Mouse (Mus musculus) kidney, embryonic 14.5 days (tissue): ENCODE results near the gene C3. TPM values are rescaled to one million over a fixed set of nuclear protein-coding genes. Genes with fewer than 3 reads are reported as not detected.

Source experiments
- ATAC-seq: fragments of 200-750 bp; cut with Nextera tagmentation; 2 replicates; pipeline ENCODE4 v1.8.0; 2017; ENCODE audit warnings: moderate number of reproducible peaks, mild to moderate bottlenecking, moderate TSS enrichment, moderate library complexity; ENCODE audit not compliant: low FRiP score, low TSS enrichment
- H3K27ac ChIP-seq: fragments of 300-500 bp; sonication (generic); 2 replicates; pipeline ENCODE4 v1.5.1; 2014; ENCODE audit warnings: low read depth, mild to moderate bottlenecking, low read length, moderate library complexity, mixed read lengths
- H3K27me3 ChIP-seq: fragments of 300-500 bp; sonication (generic); 2 replicates; pipeline ENCODE4 v1.6.1; 2014; ENCODE audit warnings: mild to moderate bottlenecking, low read length; ENCODE audit not compliant: control insufficient read depth, insufficient read depth
- H3K36me3 ChIP-seq: fragments of 300-500 bp; sonication (generic); 2 replicates; pipeline ENCODE4 v1.6.1; 2014; ENCODE audit warnings: low read length, mixed read lengths; ENCODE audit not compliant: control insufficient read depth, insufficient read depth
- H3K4me1 ChIP-seq: fragments of 300-500 bp; sonication (generic); 2 replicates; pipeline ENCODE4 v1.6.1; 2014; ENCODE audit warnings: low read length, mixed read lengths; ENCODE audit not compliant: control insufficient read depth, insufficient read depth
- H3K4me2 ChIP-seq: fragments of 300-500 bp; sonication (generic); replicated peaks from 2 replicates; pipeline ENCODE4 v1.6.1; 2014; ENCODE audit warnings: low read depth, mild to moderate bottlenecking, low read length
- H3K4me3 ChIP-seq: fragments of 300-500 bp; sonication (generic); 2 replicates; pipeline ENCODE4 v1.5.1; 2014; ENCODE audit warnings: mild to moderate bottlenecking, low read length
- H3K9ac ChIP-seq: fragments of 300-500 bp; sonication (generic); 2 replicates; pipeline ENCODE4 v1.6.1; 2014; ENCODE audit warnings: low read depth, mild to moderate bottlenecking, low read length, moderate library complexity
- H3K9me3 ChIP-seq: fragments of 300-500 bp; sonication (generic); 2 replicates; pipeline ENCODE4 v1.6.1; 2016; ENCODE audit warnings: low read length; ENCODE audit not compliant: control insufficient read depth
- WGBS: fragments of 180-500 bp; shearing (Covaris S2); extraction: QIAGEN DNeasy Blood & Tissue Kit; methylation state at CpG from one replicate; pipeline ENCODE4 v1.1.7; 2014; 5-methylcytosine and 5-hydroxymethylcytosine counted together
- polyA plus RNA-seq: library from polyadenylated mRNA; unstranded; fragments of >200 nt; fragmentation: Nextera tagmentation; extraction: Ambion mirVana; gene quantifications from 2 replicates; pipeline ENCODE4 v1.2.1, GENCODE M21; 2014

C3 gene
- 0.19 and 1.2 TPM in 2 replicates for polyA plus RNA-seq

DNA sequence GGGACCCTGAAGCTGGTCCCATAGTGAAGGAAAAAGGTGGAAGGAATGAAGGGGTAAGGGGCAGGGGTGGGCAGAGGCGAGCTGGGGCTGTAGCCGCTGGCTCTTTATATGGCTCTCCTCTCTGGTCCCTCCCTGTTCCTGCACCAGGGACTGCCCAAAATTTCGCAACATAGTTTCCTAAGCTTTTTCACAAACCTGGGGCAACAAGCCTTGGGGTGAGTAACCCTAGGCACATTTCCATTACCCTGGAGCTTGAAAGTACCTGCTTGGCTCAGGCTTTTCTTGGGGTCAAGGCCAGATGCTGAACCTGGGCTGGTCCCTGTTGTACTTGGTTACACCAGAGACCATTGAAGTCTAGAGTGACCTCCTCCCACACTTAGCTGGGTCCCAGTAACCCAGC lies at the start of gene C3:
Gene C3 (minus strand): TSS at position 123 of the 400 bp plus-strand sequence.
- 68% methylated on average over 3 of the region's 3 CpGs for WGBS
- H3K36me3 ChIP-seq = no peaks in the 10 kb centered on the region
- H3K9me3 ChIP-seq = no peaks in the 10 kb centered on the region
- H3K9ac ChIP-seq = no peak within 1 kb of the TSS
- H3K27ac ChIP-seq = no peak within 1 kb of the TSS
- ATAC-seq = no peak
- no peak within 1 kb of the TSS for H3K4me3 ChIP-seq
- no peaks in the 10 kb centered on the region for H3K4me1 ChIP-seq
- H3K4me2 ChIP-seq = no peak within 1 kb of the TSS
- H3K27me3 ChIP-seq = no peaks in the 10 kb centered on the region

GRCm38 (mm10) chr17:57276634-57277121 lies 48.7 kb upstream of the C3 start:
- Histone ChIP-seq H3K4me3 (peak overlapping the region; percentile 49), H3K4me2 (peak overlapping the region; percentile 75), H3K27ac (no peak overlapping the region), H3K4me1 (0 out of 2 replicates have a peak, but pooled peaks cover 5% of the 10 kb centered on the region), H3K36me3 (no peaks in the 10 kb centered on the region), H3K9me3 (no peaks in the 10 kb centered on the region), H3K27me3 (peaks cover 10% of the 10 kb centered on the region; the same call in 1 of the 2 replicates), H3K9ac (peak overlapping the region; percentile 25; the same call in 1 of the 2 replicates)
- WGBS = under 1% methylated on average over 20 of the region's 20 CpGs
- peak; percentile 39; the same call in 1 of the 2 replicates for ATAC-seq

GRCm38 (mm10) chr17:57275997-57276351 lies 48.0 kb upstream of the C3 start:
- Histone ChIP-seq H3K4me3 (peak overlapping the region; percentile 49), H3K9ac (peak overlapping the region; percentile 25; the same call in 1 of the 2 replicates), H3K4me2 (peak overlapping the region; percentile 75), H3K4me1 (0 out of 2 replicates have a peak, but pooled peaks cover 5% of the 10 kb centered on the region), H3K27ac (no peak overlapping the region), H3K9me3 (no peaks in the 10 kb centered on the region), H3K36me3 (no peaks in the 10 kb centered on the region), H3K27me3 (peaks cover 10% of the 10 kb centered on the region; the same call in 1 of the 2 replicates)
- ATAC-seq = peak; percentile 17; the same call in 1 of the 2 replicates
- under 1% methylated on average over 13 of the region's 13 CpGs for WGBS

GRCm38 (mm10) chr17:57275111-57275996 lies 47.4 kb upstream of the C3 start:
- WGBS = 1% methylated on average over 51 of the region's 53 CpGs
- H3K27ac ChIP-seq = no peak overlapping the region
- peak overlapping the region; percentile 47; the same call in 1 of the 2 replicates for H3K9ac ChIP-seq
- peak; percentile 90 for ATAC-seq
- H3K36me3 ChIP-seq = no peaks in the 10 kb centered on the region
- H3K4me2 ChIP-seq = peak overlapping the region; percentile 75
- H3K4me3 ChIP-seq = peak overlapping the region; percentile 49
- H3K9me3 ChIP-seq = no peaks in the 10 kb centered on the region
- peaks cover 10% of the 10 kb centered on the region; the same call in 1 of the 2 replicates for H3K27me3 ChIP-seq
- H3K4me1 ChIP-seq = 0 out of 2 replicates have a peak, but pooled peaks cover 5% of the 10 kb centered on the region

GRCm38 (mm10) chr17:57274686-57275085 lies 46.8 kb upstream of the C3 start:
- Histone ChIP-seq H3K9me3 (no peaks in the 10 kb centered on the region), H3K36me3 (no peaks in the 10 kb centered on the region), H3K27ac (no peak overlapping the region), H3K9ac (peak overlapping the region; percentile 47; the same call in 1 of the 2 replicates), H3K4me1 (0 out of 2 replicates have a peak, but pooled peaks cover 5% of the 10 kb centered on the region), H3K4me3 (peak overlapping the region; percentile 49), H3K4me2 (peak overlapping the region; percentile 75), H3K27me3 (peaks cover 10% of the 10 kb centered on the region; the same call in 1 of the 2 replicates)
- ATAC-seq = no peak
- WGBS = 4% methylated on average over 15 of the region's 15 CpGs

GRCm38 (mm10) chr17:57273846-57274245 lies 45.9 kb upstream of the C3 start:
- Histone ChIP-seq H3K4me2 (no peak overlapping the region), H3K27ac (no peak overlapping the region)

GRCm38 (mm10) chr17:57271301-57271700 lies 43.4 kb upstream of the C3 start:
- Histone ChIP-seq H3K36me3 (no peaks in the 10 kb centered on the region), H3K9ac (no peak overlapping the region), H3K4me1 (0 out of 2 replicates have a peak, but pooled peaks cover 5% of the 10 kb centered on the region), H3K9me3 (no peaks in the 10 kb centered on the region), H3K27me3 (peaks cover 10% of the 10 kb centered on the region; the same call in 1 of the 2 replicates), H3K4me2 (no peak overlapping the region), H3K4me3 (no peak overlapping the region), H3K27ac (no peak overlapping the region)
- WGBS = 70% methylated on average over 9 of the region's 9 CpGs
- no peak for ATAC-seq

More at GRCm38 (mm10) chr17:57273846-57274245, 45.9 kb upstream of the C3 start:
- peaks cover 10% of the 10 kb centered on the region; the same call in 1 of the 2 replicates for H3K27me3 ChIP-seq
- no peak overlapping the region for H3K4me3 ChIP-seq
- 0 out of 2 replicates have a peak, but pooled peaks cover 5% of the 10 kb centered on the region for H3K4me1 ChIP-seq
- no peaks in the 10 kb centered on the region for H3K9me3 ChIP-seq
- WGBS = 30% methylated on average over 7 of the region's 7 CpGs
- ATAC-seq = no peak
- no peaks in the 10 kb centered on the region for H3K36me3 ChIP-seq
- no peak overlapping the region for H3K9ac ChIP-seq

GRCm38 (mm10) chr17:57267556-57268126 lies 39.7 kb upstream of the C3 start:
- Histone ChIP-seq H3K27me3 (no peaks in the 10 kb centered on the region), H3K36me3 (peaks cover 8% of the 10 kb centered on the region), H3K4me3 (no peak overlapping the region), H3K4me1 (0 out of 2 replicates have a peak, but pooled peaks cover 4% of the 10 kb centered on the region), H3K9ac (no peak overlapping the region), H3K27ac (no peak overlapping the region), H3K9me3 (no peaks in the 10 kb centered on the region), H3K4me2 (no peak overlapping the region)
- ATAC-seq = no peak
- 87% methylated on average over 6 of the region's 6 CpGs for WGBS
